Mouse (Mus musculus): ENCODE data around the gene Eif3c. TPM values are rescaled to one million over a fixed set of nuclear protein-coding genes. Genes with fewer than 3 reads are reported as not detected.

The Eif3c gene
- 62.9 TPM for polyA plus RNA-seq (2014; fragmentation: Illumina TruSeq; extraction: RNeasy Lipid Tissue Mini Kit (QIAGEN cat#74804); ENCODE audit: insufficient read depth, low read depth, low replicate concordance)

DNA sequence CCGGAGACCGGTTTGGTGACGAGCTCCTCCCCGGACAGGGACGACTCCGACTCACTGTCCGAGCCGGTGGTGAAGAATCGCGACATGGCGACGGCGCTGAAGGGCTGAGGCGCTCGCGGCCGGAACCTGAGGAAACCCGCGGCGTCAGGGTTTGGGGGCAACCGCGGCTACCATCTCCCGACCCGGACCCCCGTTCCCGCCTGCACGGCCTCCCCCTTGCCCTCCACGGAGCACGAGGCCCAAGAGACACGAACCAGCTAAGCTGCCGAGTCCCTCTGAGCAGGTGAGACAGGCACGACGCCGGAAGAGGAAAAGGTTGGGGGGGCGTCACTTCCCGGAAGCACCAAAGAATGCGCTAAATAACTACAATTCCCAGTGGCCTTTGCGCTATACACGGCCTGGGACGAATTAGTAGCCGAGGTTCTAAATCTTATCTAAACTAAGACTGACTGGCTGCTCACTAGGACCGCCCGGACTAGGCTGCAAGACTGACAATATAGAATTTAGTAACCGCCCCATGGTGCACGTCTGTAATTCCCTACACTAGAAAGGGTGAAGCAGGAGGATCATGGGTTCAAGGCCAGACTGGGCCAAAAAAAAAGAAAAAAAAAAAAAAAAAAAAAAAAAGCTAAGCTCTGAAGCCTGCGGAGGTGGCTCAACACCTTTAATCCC is at the start of gene Eif3c:
Gene Eif3c (minus strand): TSS at position 318 of the 672 bp plus-strand sequence.

DNA sequence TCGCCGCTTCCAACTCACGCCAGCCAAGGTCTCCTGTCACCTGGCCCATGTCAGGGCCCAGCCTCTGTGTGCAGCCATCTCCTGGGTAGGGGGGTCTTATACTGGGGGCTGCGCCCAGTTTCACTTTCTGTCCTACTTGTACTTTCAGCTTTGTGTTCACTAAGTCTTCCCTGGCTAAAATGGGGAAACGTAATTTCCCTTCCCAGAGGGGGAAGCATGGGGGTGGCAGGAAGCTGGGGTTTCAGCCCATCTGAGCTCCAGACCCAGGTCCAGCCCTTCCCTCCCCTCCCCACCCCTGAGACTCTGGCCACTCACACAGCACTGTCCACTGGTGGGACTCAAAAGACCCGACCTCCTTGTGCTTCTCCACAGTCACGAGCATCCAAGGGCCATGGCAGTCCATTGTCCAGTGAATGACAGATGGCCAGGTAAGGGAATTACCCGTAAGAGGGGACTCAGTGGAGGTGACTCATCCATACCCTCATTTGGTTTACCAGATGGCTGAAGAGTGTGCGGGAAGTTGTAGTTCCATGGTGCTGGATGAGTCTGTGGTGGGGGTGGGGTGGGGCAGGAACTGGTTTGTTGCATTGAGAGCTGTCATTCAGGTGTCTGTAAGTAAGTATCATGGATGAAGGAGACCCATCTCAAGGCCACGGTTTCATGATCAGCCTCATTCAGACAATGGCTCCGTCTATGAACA is 28.8 kb upstream of the Eif3c start, which contains the start of gene Il27:
Gene Il27 (minus strand): TSS at position 80 of the 700 bp plus-strand sequence.

DNA sequence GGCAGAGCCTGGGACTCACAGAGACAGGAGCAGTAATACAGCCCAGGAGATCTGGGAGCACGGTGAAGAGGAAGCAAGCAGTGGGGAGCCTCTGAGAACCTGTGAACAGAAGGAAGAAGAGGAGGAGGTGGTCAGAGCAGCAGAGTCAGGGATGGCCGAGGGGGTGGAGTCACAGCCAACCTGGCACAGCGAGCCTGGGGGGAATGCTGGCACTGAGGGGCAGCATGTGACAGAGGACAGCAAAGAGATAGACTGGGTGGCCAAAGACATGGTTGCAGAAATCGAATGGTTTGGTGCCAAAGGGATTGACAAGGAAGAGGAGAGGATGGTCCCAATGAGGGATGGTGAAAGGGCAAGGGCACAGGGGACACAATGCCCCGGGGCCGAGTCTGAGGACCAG is 19.5 kb upstream of the Eif3c start, which contains the start of gene Cln3:
Gene Cln3 (minus strand): TSS at position 101 of the 400 bp plus-strand sequence.

DNA sequence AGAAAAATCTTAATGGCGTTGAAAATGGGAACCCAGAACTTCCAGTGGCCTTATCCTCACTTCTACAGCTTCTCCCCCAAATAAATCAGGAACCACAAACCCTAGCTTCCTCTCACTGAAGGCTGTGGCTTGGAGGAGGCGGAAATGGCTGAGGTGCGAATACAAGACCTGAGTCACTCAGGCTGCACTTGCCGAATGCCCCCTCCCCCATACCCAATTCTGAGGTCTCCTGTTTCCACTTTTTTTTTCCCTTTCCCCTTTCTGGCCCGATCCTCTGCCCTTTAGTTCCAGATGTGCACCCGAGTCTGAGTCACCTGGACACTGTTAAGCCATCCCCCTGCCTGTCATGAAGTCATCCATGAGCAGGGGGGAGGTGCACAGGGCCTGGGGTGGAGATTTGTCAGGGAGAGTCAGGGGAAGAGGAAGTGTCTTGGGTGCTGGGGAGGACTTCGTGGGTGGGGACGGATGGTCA is 18.3 kb upstream of the Eif3c start, which contains the start of gene Apobr:
Gene Apobr (plus strand): TSS at position 437 of the 472 bp plus-strand sequence.

DNA sequence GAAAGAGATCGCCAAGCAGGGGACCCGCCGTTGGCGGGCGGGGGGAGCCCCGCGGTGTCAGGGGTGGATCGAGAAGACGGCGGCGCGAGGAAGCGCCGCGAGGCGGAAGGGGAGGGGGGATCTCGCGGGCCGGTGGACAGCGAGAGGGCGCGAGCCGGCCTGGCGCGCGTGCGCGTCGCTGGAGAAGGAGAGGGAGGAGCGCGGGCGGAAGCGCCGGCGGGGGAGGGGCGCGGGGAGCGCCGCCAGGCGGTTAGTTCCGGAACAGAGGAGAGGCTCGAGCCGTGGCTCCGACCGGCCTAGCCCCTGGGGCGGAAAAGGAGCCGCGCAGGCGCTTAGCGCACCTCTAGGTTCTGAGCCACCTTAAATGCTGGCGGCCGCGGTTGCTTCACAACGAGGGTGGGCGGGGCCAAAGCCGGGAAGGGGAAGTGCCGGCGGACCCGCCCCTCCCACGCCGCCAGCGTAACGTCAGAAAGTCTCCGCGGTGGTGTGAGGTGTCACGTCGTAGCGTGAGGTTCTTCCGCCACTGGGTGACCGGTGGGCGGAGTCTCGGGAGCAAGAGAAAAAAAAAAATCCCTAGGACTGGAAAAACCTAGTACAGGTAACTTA is 62.8 kb downstream of the Eif3c start, which contains the start of gene Atxn2l:
Gene Atxn2l (minus strand): TSS at position 165 of the 606 bp plus-strand sequence.

Other genes with a start within 250 kb of the Eif3c start
- 14.7 TPM for gene Lat, start 196.8 kb downstream of the Eif3c start, polyA plus RNA-seq (2014; fragmentation: Illumina TruSeq; extraction: RNeasy Lipid Tissue Mini Kit (QIAGEN cat#74804); ENCODE audit: insufficient read depth, low read depth, low replicate concordance)
- gene Spns1, start 189.0 kb downstream of the Eif3c start, polyA plus RNA-seq (2014; fragmentation: Illumina TruSeq; extraction: RNeasy Lipid Tissue Mini Kit (QIAGEN cat#74804); ENCODE audit: insufficient read depth, low read depth, low replicate concordance) = 37.2 TPM
- 4.5 TPM for gene Nfatc2ip, start 169.7 kb downstream of the Eif3c start, polyA plus RNA-seq (2014; fragmentation: Illumina TruSeq; extraction: RNeasy Lipid Tissue Mini Kit (QIAGEN cat#74804); ENCODE audit: insufficient read depth, low read depth, low replicate concordance)
- 18.3 TPM for gene Cd19, start 151.5 kb downstream of the Eif3c start, polyA plus RNA-seq (2014; fragmentation: Illumina TruSeq; extraction: RNeasy Lipid Tissue Mini Kit (QIAGEN cat#74804); ENCODE audit: insufficient read depth, low read depth, low replicate concordance)
- 14.1 TPM for gene Rabep2, start 137.7 kb downstream of the Eif3c start, polyA plus RNA-seq (2014; fragmentation: Illumina TruSeq; extraction: RNeasy Lipid Tissue Mini Kit (QIAGEN cat#74804); ENCODE audit: insufficient read depth, low read depth, low replicate concordance)
- gene Atp2a1, start 103.3 kb downstream of the Eif3c start, polyA plus RNA-seq (2014; fragmentation: Illumina TruSeq; extraction: RNeasy Lipid Tissue Mini Kit (QIAGEN cat#74804); ENCODE audit: insufficient read depth, low read depth, low replicate concordance) = 1.8 TPM
- 17.9 TPM for gene Sh2b1, start 91.0 kb downstream of the Eif3c start, polyA plus RNA-seq (2014; fragmentation: Illumina TruSeq; extraction: RNeasy Lipid Tissue Mini Kit (QIAGEN cat#74804); ENCODE audit: insufficient read depth, low read depth, low replicate concordance)
- gene Tufm, start 79.0 kb downstream of the Eif3c start, polyA plus RNA-seq (2014; fragmentation: Illumina TruSeq; extraction: RNeasy Lipid Tissue Mini Kit (QIAGEN cat#74804); ENCODE audit: insufficient read depth, low read depth, low replicate concordance) = 43.5 TPM
- gene Atxn2l, start 63.0 kb downstream of the Eif3c start, polyA plus RNA-seq (2014; fragmentation: Illumina TruSeq; extraction: RNeasy Lipid Tissue Mini Kit (QIAGEN cat#74804); ENCODE audit: insufficient read depth, low read depth, low replicate concordance) = 21.0 TPM
- 8.5 TPM for gene Apobr, start 18.5 kb upstream of the Eif3c start, polyA plus RNA-seq (2014; fragmentation: Illumina TruSeq; extraction: RNeasy Lipid Tissue Mini Kit (QIAGEN cat#74804); ENCODE audit: insufficient read depth, low read depth, low replicate concordance)
- 29.4 TPM for gene Cln3, start 19.4 kb upstream of the Eif3c start, polyA plus RNA-seq (2014; fragmentation: Illumina TruSeq; extraction: RNeasy Lipid Tissue Mini Kit (QIAGEN cat#74804); ENCODE audit: insufficient read depth, low read depth, low replicate concordance)
- 0.32 TPM for gene Il27, start 28.5 kb upstream of the Eif3c start, polyA plus RNA-seq (2014; fragmentation: Illumina TruSeq; extraction: RNeasy Lipid Tissue Mini Kit (QIAGEN cat#74804); ENCODE audit: insufficient read depth, low read depth, low replicate concordance)
- 293 TPM for gene Nupr1, start 64.5 kb upstream of the Eif3c start, polyA plus RNA-seq (2014; fragmentation: Illumina TruSeq; extraction: RNeasy Lipid Tissue Mini Kit (QIAGEN cat#74804); ENCODE audit: insufficient read depth, low read depth, low replicate concordance)
- gene Sgf29, start 82.9 kb upstream of the Eif3c start, polyA plus RNA-seq (2014; fragmentation: Illumina TruSeq; extraction: RNeasy Lipid Tissue Mini Kit (QIAGEN cat#74804); ENCODE audit: insufficient read depth, low read depth, low replicate concordance) = 42.0 TPM
- gene Sult1a1, start 110.0 kb upstream of the Eif3c start, polyA plus RNA-seq (2014; fragmentation: Illumina TruSeq; extraction: RNeasy Lipid Tissue Mini Kit (QIAGEN cat#74804); ENCODE audit: insufficient read depth, low read depth, low replicate concordance) = 90.2 TPM
- 50.0 TPM for gene Bola2, start 129.0 kb upstream of the Eif3c start, polyA plus RNA-seq (2014; fragmentation: Illumina TruSeq; extraction: RNeasy Lipid Tissue Mini Kit (QIAGEN cat#74804); ENCODE audit: insufficient read depth, low read depth, low replicate concordance)
- gene Slx1b, start 129.4 kb upstream of the Eif3c start, polyA plus RNA-seq (2014; fragmentation: Illumina TruSeq; extraction: RNeasy Lipid Tissue Mini Kit (QIAGEN cat#74804); ENCODE audit: insufficient read depth, low read depth, low replicate concordance) = 7.2 TPM
- gene Coro1a, start 141.4 kb upstream of the Eif3c start, polyA plus RNA-seq (2014; fragmentation: Illumina TruSeq; extraction: RNeasy Lipid Tissue Mini Kit (QIAGEN cat#74804); ENCODE audit: insufficient read depth, low read depth, low replicate concordance) = 175 TPM
- 260 TPM for gene Mapk3, start 193.2 kb upstream of the Eif3c start, polyA plus RNA-seq (2014; fragmentation: Illumina TruSeq; extraction: RNeasy Lipid Tissue Mini Kit (QIAGEN cat#74804); ENCODE audit: insufficient read depth, low read depth, low replicate concordance)
- 7.1 TPM for gene Gdpd3, start 199.9 kb upstream of the Eif3c start, polyA plus RNA-seq (2014; fragmentation: Illumina TruSeq; extraction: RNeasy Lipid Tissue Mini Kit (QIAGEN cat#74804); ENCODE audit: insufficient read depth, low read depth, low replicate concordance)
- gene Ypel3, start 210.5 kb upstream of the Eif3c start, polyA plus RNA-seq (2014; fragmentation: Illumina TruSeq; extraction: RNeasy Lipid Tissue Mini Kit (QIAGEN cat#74804); ENCODE audit: insufficient read depth, low read depth, low replicate concordance) = 159 TPM
- gene Tbx6, start 215.1 kb upstream of the Eif3c start, polyA plus RNA-seq (2014; fragmentation: Illumina TruSeq; extraction: RNeasy Lipid Tissue Mini Kit (QIAGEN cat#74804); ENCODE audit: insufficient read depth, low read depth, low replicate concordance) = 1.3 TPM
- gene Ppp4c, start 226.1 kb upstream of the Eif3c start, polyA plus RNA-seq (2014; fragmentation: Illumina TruSeq; extraction: RNeasy Lipid Tissue Mini Kit (QIAGEN cat#74804); ENCODE audit: insufficient read depth, low read depth, low replicate concordance) = 98.9 TPM
- 1.8 TPM for gene Fam57b, start 231.3 kb upstream of the Eif3c start, polyA plus RNA-seq (2014; fragmentation: Illumina TruSeq; extraction: RNeasy Lipid Tissue Mini Kit (QIAGEN cat#74804); ENCODE audit: insufficient read depth, low read depth, low replicate concordance)